Mouse (Mus musculus) gastrocnemius, adult 8-10 months (tissue): ENCODE measurements around the gene Dhrs3. TPM values are rescaled to one million over a fixed set of nuclear protein-coding genes. Genes with fewer than 3 reads are reported as not detected.

Experiments used
- DNase-seq, 2 experiments: peaks; one replicate each; pipeline ENCODE4 v3.0.0; 2022; ENCODE audit warnings: low spot score in 2 of 2
- total RNA-seq, 4 experiments: library from RNA; stranded (reverse); gene quantifications; 2 replicates each; pipeline ENCODE4 v1.2.4; 2022

The Dhrs3 gene
- total RNA-seq, 4 experiments from 2014 or later = 28.4 to 36.5 (median 35.2) TPM

DNA sequence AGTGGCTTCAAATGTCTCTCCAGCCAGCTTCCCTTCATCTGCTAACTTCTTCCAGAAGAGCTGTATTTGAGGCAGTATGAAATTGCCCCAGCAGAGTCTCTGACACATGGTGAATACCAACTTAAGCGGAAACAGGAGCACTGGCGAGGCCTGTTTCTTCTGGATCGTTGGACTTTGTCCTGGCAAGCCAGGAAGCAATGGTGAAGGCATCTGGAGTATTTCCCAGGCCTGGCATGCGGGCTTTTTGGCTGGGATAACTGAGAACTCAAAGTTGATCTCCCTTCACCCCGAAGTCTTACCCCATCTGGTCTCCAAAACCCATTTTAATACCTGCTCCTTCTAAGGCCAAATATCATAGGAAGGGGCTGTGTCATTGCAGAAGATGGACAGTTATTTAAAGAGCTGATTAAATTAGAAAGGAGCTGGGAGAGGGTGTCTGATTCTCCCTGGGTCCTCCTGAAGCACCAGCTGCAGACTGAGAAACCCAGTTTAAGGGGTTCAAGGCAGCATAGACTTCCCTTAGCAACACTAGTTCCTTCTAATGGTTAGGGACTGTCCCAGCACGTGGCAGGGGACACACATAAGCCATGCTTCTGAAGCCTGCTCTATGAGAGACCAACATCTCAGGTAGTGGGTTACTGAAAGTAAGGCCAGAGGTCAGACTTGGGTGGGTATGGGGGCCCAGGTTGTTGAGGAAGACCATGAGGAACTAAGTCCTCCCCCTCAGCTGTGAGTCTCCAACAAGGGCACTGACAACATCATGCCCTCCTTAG, 80.5 kb downstream of the Dhrs3 start:
- DNase-seq = peak in 1 of 2 experiments; percentile 36

DNA sequence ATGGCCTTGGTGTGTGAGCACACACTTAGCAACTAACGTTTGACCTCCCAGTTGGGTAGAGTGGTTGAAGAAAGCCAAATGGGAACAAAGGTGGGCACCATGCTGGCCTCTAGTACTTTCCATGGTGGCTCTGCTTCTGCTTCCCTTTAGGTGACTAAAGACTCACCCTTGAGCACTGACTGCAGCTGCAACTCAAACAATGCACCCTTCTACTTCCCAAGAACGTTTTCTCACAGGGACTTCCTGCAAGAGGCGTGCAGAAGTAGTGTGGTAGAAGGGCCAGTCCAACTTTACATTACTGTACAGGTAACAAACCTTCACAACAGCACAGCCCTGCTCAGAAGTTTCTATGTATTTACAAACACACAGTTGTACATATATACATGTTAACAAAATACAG, 81.8 kb downstream of the Dhrs3 start:
- no peak for DNase-seq

DNA sequence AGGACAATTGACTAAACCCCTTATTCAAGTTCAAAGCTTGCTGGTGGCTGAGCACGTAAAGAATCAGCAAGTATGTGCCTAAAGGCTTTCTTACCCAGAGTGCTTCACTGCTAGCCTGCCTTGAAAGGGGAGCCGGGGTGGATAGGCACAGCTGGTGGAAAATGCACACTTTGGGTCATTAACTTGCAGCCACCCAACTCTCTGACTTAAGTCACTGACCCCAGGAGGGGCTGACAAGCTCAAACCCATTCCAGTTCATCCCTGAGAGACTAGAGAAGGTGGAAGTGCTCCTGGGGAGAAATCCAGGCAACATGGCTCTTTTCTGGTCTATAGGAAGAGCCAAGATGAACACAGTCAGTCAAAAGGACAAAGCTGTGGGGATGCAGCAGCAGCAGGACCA, 82.9 kb downstream of the Dhrs3 start:
- no peak for DNase-seq

DNA sequence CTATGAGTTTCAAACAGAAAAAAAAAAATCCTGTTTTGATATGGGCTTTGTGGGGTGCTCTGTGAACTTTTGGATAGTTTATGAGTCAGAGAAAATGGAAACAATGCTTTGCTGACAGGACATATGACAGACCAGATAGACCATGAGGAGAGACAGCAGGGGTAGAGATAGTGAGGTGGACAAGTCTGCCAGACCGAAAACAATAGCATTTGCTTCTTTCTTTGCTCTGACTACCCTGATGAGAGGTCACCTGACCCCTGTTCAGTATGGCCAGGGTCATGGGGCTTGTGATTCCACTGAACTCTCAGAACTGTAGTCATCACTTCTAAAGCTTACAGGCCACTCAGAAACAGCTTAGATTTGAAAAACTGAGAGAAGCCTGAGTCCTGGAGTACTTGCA, 84.4 kb downstream of the Dhrs3 start:
- DNase-seq = no peak

Other genes with a start within 250 kb of the Dhrs3 start
- gene Gm436, start 206.5 kb upstream of the Dhrs3 start, total RNA-seq = not detected
- gene Gm13178, start 171.4 kb upstream of the Dhrs3 start, total RNA-seq = not detected
- not detected for gene Gm438, start 106.2 kb upstream of the Dhrs3 start, total RNA-seq